ENCODE assay signal across 7 mouse cellular contexts in genomic region chr2:4252541-4253291, GRCm38 (mm10).
DNase-seq lines count a peak whose midpoint lies in the region; ATAC-seq lines count a peak whose summit lies in the region.

No protein-coding gene starts in this region.

- ATAC-seq in neural tube, embryonic 11.5 days (ENCODE audit: insufficient read depth, low FRiP score, low TSS enrichment): no peak
- ATAC-seq in heart, embryonic 12.5 days (ENCODE audit: insufficient number of reproducible peaks, low FRiP score): peak; percentile 44
- peak; percentile 50; the same call in 1 of the 2 replicates for ATAC-seq in lung, embryonic 15.5 days (ENCODE audit: borderline replicate concordance, extremely low read depth, low FRiP score, low TSS enrichment)
- ATAC-seq in erythroid progenitor cell, adult 5-6 weeks (replicated peaks; ENCODE audit: low FRiP score, poor library complexity, severe bottlenecking): no peak

- DNase-seq in neural tube, embryonic 11.5 days (ENCODE audit: low spot score): no peak
- no peak for DNase-seq in neural tube, embryonic 10.5 days (ENCODE audit: extremely low spot score, low spot score)
- no peak for DNase-seq in urinary bladder, postnatal 25 days (ENCODE audit: low spot score)
- DNase-seq in thymus, postnatal 0 days (ENCODE audit: low spot score): no peak

- WGBS in neural tube, embryonic 11.5 days: 52% methylated on average over 9 of the region's 9 CpGs
- WGBS in heart, embryonic 12.5 days: 16% methylated on average over 9 of the region's 9 CpGs
- WGBS in lung, embryonic 15.5 days: 32% methylated on average over 9 of the region's 9 CpGs

- H3K9ac ChIP-seq in neural tube, embryonic 11.5 days (ENCODE audit: low read length): no peak overlapping the region; the same call in 1 of the 2 replicates
- H3K9ac ChIP-seq in heart, embryonic 12.5 days: peak overlapping the region; percentile 40; the same call in 1 of the 2 replicates
- H3K9ac ChIP-seq in lung, embryonic 15.5 days: no peak overlapping the region

- no peaks in the 10 kb centered on the region for H3K27me3 ChIP-seq in neural tube, embryonic 11.5 days (ENCODE audit: control insufficient read depth, insufficient read depth, low read length)
- H3K27me3 ChIP-seq in heart, embryonic 12.5 days (replicated peaks): no peaks in the 10 kb centered on the region
- H3K27me3 ChIP-seq in lung, embryonic 15.5 days: no peaks in the 10 kb centered on the region

- H3K9me3 ChIP-seq in neural tube, embryonic 11.5 days (ENCODE audit: control insufficient read depth, low read length): no peaks in the 10 kb centered on the region
- H3K9me3 ChIP-seq in heart, embryonic 12.5 days (replicated peaks): no peaks in the 10 kb centered on the region
- no peaks in the 10 kb centered on the region for H3K9me3 ChIP-seq in lung, embryonic 15.5 days

- 0 out of 2 replicates have a peak overlapping the region, but pooled peaks have one; percentile 35 for H3K27ac ChIP-seq in neural tube, embryonic 11.5 days (ENCODE audit: low read depth, low read length)
- H3K27ac ChIP-seq in heart, embryonic 12.5 days (ENCODE audit: poor library complexity, severe bottlenecking): peak overlapping the region; percentile 91
- H3K27ac ChIP-seq in lung, embryonic 15.5 days: peak overlapping the region; percentile 66

- peaks cover 15% of the 10 kb centered on the region for H3K4me1 ChIP-seq in neural tube, embryonic 11.5 days (ENCODE audit: control insufficient read depth, insufficient read depth, low read length)
- peaks cover 27% of the 10 kb centered on the region for H3K4me1 ChIP-seq in heart, embryonic 12.5 days (replicated peaks)
- H3K4me1 ChIP-seq in lung, embryonic 15.5 days: peaks cover 14% of the 10 kb centered on the region

- H3K4me2 ChIP-seq in neural tube, embryonic 11.5 days (ENCODE audit: low read depth): no peak overlapping the region
- peak overlapping the region; percentile 41 for H3K4me2 ChIP-seq in heart, embryonic 12.5 days
- H3K4me2 ChIP-seq in lung, embryonic 15.5 days: peak overlapping the region; percentile 12; the same call in 1 of the 2 replicates

- no peak overlapping the region for H3K4me3 ChIP-seq in neural tube, embryonic 11.5 days (ENCODE audit: low read depth, low read length)
- no peak overlapping the region for H3K4me3 ChIP-seq in heart, embryonic 12.5 days
- no peak overlapping the region for H3K4me3 ChIP-seq in lung, embryonic 15.5 days

- H3K36me3 ChIP-seq in neural tube, embryonic 11.5 days (ENCODE audit: control insufficient read depth, insufficient read depth, low read length): no peaks in the 10 kb centered on the region
- no peaks in the 10 kb centered on the region for H3K36me3 ChIP-seq in heart, embryonic 12.5 days
- H3K36me3 ChIP-seq in lung, embryonic 15.5 days: no peaks in the 10 kb centered on the region

Comparison
In these comparisons a context has a peak if more than half of its experiments do, and no peak if none do; other contexts are left out.
1. ATAC-seq: peak in heart, embryonic 12.5 days (single experiment) and lung, embryonic 15.5 days (single experiment); none in neural tube, embryonic 11.5 days (single experiment) and erythroid progenitor cell, adult 5-6 weeks (single experiment).
2. H3K27ac ChIP-seq: peak in every context shown above with its lines; median percentile 91 in heart, embryonic 12.5 days; 66 in lung, embryonic 15.5 days; 35 in neural tube, embryonic 11.5 days.